Mouse (Mus musculus) spleen, embryonic (tissue): ENCODE data around the gene Lamtor5.

Experiments
- CTCF ChIA-PET: fragments of 350-600 bp; sonication (Branson Sonifier 250); formaldehyde crosslinking; loops from one replicate; lab custom pipeline; 2022; lab: Charles Lee

The Lamtor5 gene

GRCm38 (mm10) chr3:107266814-107267345 is 11.8 kb upstream of the Lamtor5 start:
- CTCF ChIA-PET: no interaction called here

- CTCF ChIA-PET: interaction anchor here (0.6 kb wide), 2 partner anchors 18 to 1562 kb away, joined by 12 to 13 read pairs; no protein-coding TSS in a partner anchor
Observed at GRCm38 (mm10) chr3:107272433-107272832, 6.2 kb upstream of the Lamtor5 start.

- CTCF ChIA-PET: no interaction called here
Observed at GRCm38 (mm10) chr3:107273820-107274219, 4.8 kb upstream of the Lamtor5 start.

- CTCF ChIA-PET: no interaction called here
Observed at GRCm38 (mm10) chr3:107275351-107275750, 3.3 kb upstream of the Lamtor5 start.

- CTCF ChIA-PET: no interaction called here
Observed at GRCm38 (mm10) chr3:107275996-107276395, 2.7 kb upstream of the Lamtor5 start.

GRCm38 (mm10) chr3:107276626-107277025 is 2.0 kb upstream of the Lamtor5 start:
- CTCF ChIA-PET: no interaction called here

GRCm38 (mm10) chr3:107286123-107286522 is 7.5 kb downstream of the Lamtor5 start:
- CTCF ChIA-PET: no interaction called here

GRCm38 (mm10) chr3:107287346-107287745 is 8.7 kb downstream of the Lamtor5 start:
- CTCF ChIA-PET: interaction anchor here (0.7 kb wide), 1 partner anchor 38 kb away, joined by 4 read pairs; no protein-coding TSS in a partner anchor

- CTCF ChIA-PET: no interaction called here
Observed at GRCm38 (mm10) chr3:107290764-107291381, 12.2 kb downstream of the Lamtor5 start, which contains the start of gene Slc16a4. Gene Slc16a4 (plus strand): TSS chr3:107291230.

- CTCF ChIA-PET: no interaction called here
Observed at GRCm38 (mm10) chr3:107295672-107296360, 17.2 kb downstream of the Lamtor5 start.

- CTCF ChIA-PET: interaction anchor here (0.6 kb wide), 1 partner anchor 507 kb away, joined by 4 read pairs; the partner anchor contains the start of gene Cd53
Observed at GRCm38 (mm10) chr3:107296917-107297316, 18.3 kb downstream of the Lamtor5 start.

GRCm38 (mm10) chr3:107317338-107317737 is 38.7 kb downstream of the Lamtor5 start:
- CTCF ChIA-PET: no interaction called here

GRCm38 (mm10) chr3:107321141-107321540 is 42.5 kb downstream of the Lamtor5 start:
- CTCF ChIA-PET: interaction anchor here (1.2 kb wide), 1 partner anchor 14 kb away, joined by 8 read pairs; no protein-coding TSS in a partner anchor

- CTCF ChIA-PET: no interaction called here
Observed at GRCm38 (mm10) chr3:107321776-107322175, 43.1 kb downstream of the Lamtor5 start.

- CTCF ChIA-PET: no interaction called here
Observed at GRCm38 (mm10) chr3:107326442-107326841, 47.8 kb downstream of the Lamtor5 start.

GRCm38 (mm10) chr3:107330503-107331424 is 52.1 kb downstream of the Lamtor5 start:
- CTCF ChIA-PET: no interaction called here

- CTCF ChIA-PET: no interaction called here
Observed at GRCm38 (mm10) chr3:107331746-107332126, 53.1 kb downstream of the Lamtor5 start.

GRCm38 (mm10) chr3:107332127-107332959 is 53.7 kb downstream of the Lamtor5 start:
- CTCF ChIA-PET: interaction anchor here (0.9 kb wide), 1 partner anchor 9 kb away, joined by 3 read pairs; no protein-coding TSS in a partner anchor

GRCm38 (mm10) chr3:107332960-107333380 is 54.3 kb downstream of the Lamtor5 start:
- CTCF ChIA-PET: interaction anchor here (0.9 kb wide), 1 partner anchor 10 kb away, joined by 3 read pairs; no protein-coding TSS in a partner anchor
